Mouse (Mus musculus) small intestine, adult 2 months (tissue): ENCODE measurements around the gene Sgms1.

Experiments
- CTCF ChIP-seq: fragments of 200-500 bp; IDR thresholded peaks from 2 replicates; pipeline ENCODE4 v1.5.1; 2012; ENCODE audit warnings: low read depth, mild to moderate bottlenecking, control low read depth, inconsistent platforms, low read length, moderate library complexity, mixed read lengths; ENCODE audit not compliant: insufficient replicate concordance, insufficient read length; ENCODE audit errors: extremely low read depth
- POLR2A ChIP-seq: fragments of 200-500 bp; IDR thresholded peaks from 2 replicates; pipeline ENCODE4 v1.6.1; 2012; ENCODE audit warnings: low read depth, mild to moderate bottlenecking, control low read depth, inconsistent platforms, low read length, moderate library complexity

- no peak for TF ChIP-seq CTCF
- TF ChIP-seq POLR2A = no peak
These were observed 40.4 kb downstream of the Sgms1 start for GRCm38 (mm10) chr19:32348955-32349654.
